ENCODE assay signal across 10 mouse cellular contexts in genomic region chr7:140951051-140951450, GRCm38 (mm10). TPM values are rescaled to one million over a fixed set of nuclear protein-coding genes. Genes with fewer than 3 reads are reported as not detected.
DNase-seq lines count a peak whose midpoint lies in the region; ATAC-seq and TF ChIP-seq lines count a peak whose summit lies in the region.
"Had no signal": no experiment of that assay in that cellular context is flagged by ENCODE, and none has a peak within 500 bp of the region (broad histone marks: within the 10 kb centered on the region; RNA-seq: fewer than 3 reads in every experiment).

No protein-coding gene starts in this region.

- 38% methylated on average over 8 of the region's 8 CpGs for WGBS in embryonic facial prominence, embryonic 12.5 days
- 26% methylated on average over 8 of the region's 8 CpGs for WGBS in lung, adult 2 months

- TF ChIP-seq CTCF in gastrocnemius, adult 2 months (IDR thresholded peaks at IDR 0.05), result no peak
- TF ChIP-seq CTCF in lung, adult 2 months (IDR thresholded peaks at IDR 0.05; ENCODE audit: insufficient read depth, low read length), result no peak

- peak overlapping the region; percentile 92 for H3K27ac ChIP-seq in gastrocnemius, adult 2 months
- peak overlapping the region; percentile 46; the same call in 1 of the 2 replicates for H3K27ac ChIP-seq in embryonic facial prominence, embryonic 12.5 days

- H3K4me2 ChIP-seq in embryonic facial prominence, embryonic 12.5 days (replicated peaks), result no peak overlapping the region
- H3K4me2 ChIP-seq: midbrain, embryonic 11.5 days had no signal

- TF ChIP-seq POLR2A in lung, adult 2 months (IDR thresholded peaks at IDR 0.05; ENCODE audit: borderline replicate concordance, extremely low read depth, low read depth, low read length), result peak; percentile 29; the same call in 1 of the 2 replicates

- H3K4me1 ChIP-seq in embryonic facial prominence, embryonic 12.5 days, result peaks cover 46% of the 10 kb centered on the region
- peaks cover 45% of the 10 kb centered on the region for H3K4me1 ChIP-seq in lung, adult 2 months (ENCODE audit: control insufficient read depth, insufficient read depth, low read length)

- intact Hi-C loops in gastrocnemius, adult 2 months (cut with DNase I), result no loop called here

- H3K9ac ChIP-seq in embryonic facial prominence, embryonic 12.5 days, result no peak overlapping the region

- no peaks in the 10 kb centered on the region for H3K9me3 ChIP-seq in embryonic facial prominence, embryonic 12.5 days

- ATAC-seq in embryonic facial prominence, embryonic 12.5 days (ENCODE audit: insufficient number of reproducible peaks, insufficient read depth, low FRiP score, low TSS enrichment), result no peak
- no peak for ATAC-seq in monocyte, adult 5-6 weeks (replicated peaks; ENCODE audit: insufficient number of reproducible peaks, low FRiP score, low TSS enrichment, poor library complexity, severe bottlenecking)
- ATAC-seq: inflammation-experienced regulatory T-cells, adult 6 months had no signal

- no peaks in the 10 kb centered on the region for H3K27me3 ChIP-seq in embryonic facial prominence, embryonic 12.5 days

- peak overlapping the region; percentile 47 for H3K4me3 ChIP-seq in gastrocnemius, adult 2 months
- H3K4me3 ChIP-seq in embryonic facial prominence, embryonic 12.5 days, result no peak overlapping the region
- H3K4me3 ChIP-seq in lung, adult 2 months (replicated peaks; ENCODE audit: extremely low read depth, low read depth, low read length), result peak overlapping the region; percentile 17

- H3K36me3 ChIP-seq in embryonic facial prominence, embryonic 12.5 days, result peaks cover 51% of the 10 kb centered on the region

- peak; percentile 49 for DNase-seq in gastrocnemius, adult 2 months
- no peak for DNase-seq in gastrocnemius, adult 8-10 months (ENCODE audit: low spot score in 2 of 2)
- DNase-seq in heart, postnatal 4 days, result peak; percentile 58
- DNase-seq in lung, adult 2 months, result no peak
- no peak for DNase-seq in spleen, adult 18-20 months
- DNase-seq in yolk sac, embryonic 10.5 days (ENCODE audit: low spot score), result no peak

RNA-seq across cellular contexts. Expression of gene Ifitm5, which starts 1.0 kb away (rescaled TPM):
- total RNA-seq in gastrocnemius, adult 2 months (2021), result under 1 TPM in 1 of 2 experiments, not detected in 1; 0.33 TPM
- total RNA-seq in gastrocnemius, adult 8-10 months (2022), result under 1 TPM in 2 of 4 experiments, not detected in 2; 0.34 to 0.53 TPM
- 4.2 and 4.5 TPM in 2 replicates for polyA plus RNA-seq in embryonic facial prominence, embryonic 12.5 days (2016; fragmentation: Nextera tagmentation; extraction: Ambion mirVana)
- 1 to 10 TPM in 1 of 2 experiments, under 1 TPM in 1; 0.72 to 1.4 TPM for total RNA-seq in heart, postnatal 4 days (2021)
- 3.2 and 5.2 TPM in 2 replicates for polyA plus RNA-seq in lung, adult 2 months (2012; rRNA removed)
- 2.4 TPM in 1 of 3 replicates, not detected in the others for total RNA-seq in monocyte, adult 5-6 weeks (2017)

RNA-seq across cellular contexts. Expression of gene Gm45717, which starts 4.7 kb away (rescaled TPM):
- not detected for total RNA-seq in gastrocnemius, adult 2 months (2021)
- not detected for total RNA-seq in gastrocnemius, adult 8-10 months (2022)
- 0.65 TPM in 1 of 2 replicates, not detected in the other for polyA plus RNA-seq in embryonic facial prominence, embryonic 12.5 days (2016; fragmentation: Nextera tagmentation; extraction: Ambion mirVana)
- total RNA-seq in heart, postnatal 4 days (2021), result not detected
- 0.63 TPM in 1 of 2 replicates, not detected in the other for polyA plus RNA-seq in lung, adult 2 months (2012; rRNA removed)
- not detected in 3 replicates for total RNA-seq in monocyte, adult 5-6 weeks (2017)
- polyA plus RNA-seq: inflammation-experienced regulatory T-cells, adult 6 months; midbrain, embryonic 11.5 days had no signal

RNA-seq across cellular contexts. Expression of gene Ifitm2, which starts 4.7 kb away (rescaled TPM):
- total RNA-seq in gastrocnemius, adult 2 months (2021), result 10 to 100 TPM; 42.2 to 82.6 TPM
- 10 to 100 TPM; 25.1 to 51.9 (median 30.1) TPM for total RNA-seq in gastrocnemius, adult 8-10 months (2022)
- polyA plus RNA-seq in embryonic facial prominence, embryonic 12.5 days (2016; fragmentation: Nextera tagmentation; extraction: Ambion mirVana), result 864 and 899 TPM in 2 replicates
- 100 to 1,000 TPM; 178 to 182 TPM for total RNA-seq in heart, postnatal 4 days (2021)
- 1,180 and 1,190 TPM in 2 replicates for polyA plus RNA-seq in lung, adult 2 months (2012; rRNA removed)
- 203 to 367 TPM (median 305 TPM) in 3 replicates for total RNA-seq in monocyte, adult 5-6 weeks (2017)

RNA-seq across cellular contexts. Expression of gene Pgghg, which starts 9.9 kb away (rescaled TPM):
- total RNA-seq in gastrocnemius, adult 2 months (2021), result 1 to 10 TPM; 3.8 to 5.6 TPM
- total RNA-seq in gastrocnemius, adult 8-10 months (2022), result 1 to 10 TPM; 1.4 to 2.8 (median 2.2) TPM
- 23.0 and 24.4 TPM in 2 replicates for polyA plus RNA-seq in embryonic facial prominence, embryonic 12.5 days (2016; fragmentation: Nextera tagmentation; extraction: Ambion mirVana)
- 1 to 10 TPM; 8.4 to 8.7 TPM for total RNA-seq in heart, postnatal 4 days (2021)
- 38.1 and 39.3 TPM in 2 replicates for polyA plus RNA-seq in lung, adult 2 months (2012; rRNA removed)
- total RNA-seq in monocyte, adult 5-6 weeks (2017), result 10.6 to 14.2 TPM (median 13.8 TPM) in 3 replicates

RNA-seq across cellular contexts. Expression of gene Ifitm1, which starts 16.0 kb away (rescaled TPM):
- 1 to 10 TPM in 1 of 2 experiments, under 1 TPM in 1; 0.69 to 1.4 TPM for total RNA-seq in gastrocnemius, adult 2 months (2021)
- total RNA-seq in gastrocnemius, adult 8-10 months (2022), result under 1 TPM; 0.34 to 0.99 (median 0.77) TPM
- polyA plus RNA-seq in embryonic facial prominence, embryonic 12.5 days (2016; fragmentation: Nextera tagmentation; extraction: Ambion mirVana), result 35.5 and 37.6 TPM in 2 replicates
- 1 to 10 TPM; 2.6 to 3.0 TPM for total RNA-seq in heart, postnatal 4 days (2021)
- polyA plus RNA-seq in lung, adult 2 months (2012; rRNA removed), result 227 and 261 TPM in 2 replicates
- total RNA-seq in monocyte, adult 5-6 weeks (2017), result 38.2 to 83.6 TPM (median 70.9 TPM) in 3 replicates

Comparison
In these comparisons a context has a peak if more than half of its experiments do, and no peak if none do; other contexts are left out.
1. DNase-seq: peak in gastrocnemius, adult 2 months (single experiment) and heart, postnatal 4 days (single experiment); none in gastrocnemius, adult 8-10 months (0 of 2), lung, adult 2 months (single experiment), spleen, adult 18-20 months (0 of 2) and yolk sac, embryonic 10.5 days (single experiment).